Mouse (Mus musculus): ENCODE measurements at regions not wholly inside any gene's neighbourhood (a gene's known extent, or its start where the extent isn't known, plus 50 kb on each side); places are given as distances from the start of the nearest gene placed in this dataset.

GRCm38 (mm10) chr19:49375754-49376619 is 1170.2 kb downstream of the Sorcs3 start:
- DNase-seq (ENCODE audit: low read depth, low spot score) = no peak

GRCm38 (mm10) chr19:49379646-49380045 is 1173.8 kb downstream of the Sorcs3 start:
- DNase-seq (ENCODE audit: low read depth, low spot score) = no peak

- DNase-seq (ENCODE audit: low read depth, low spot score) = no peak
These were observed 1190.4 kb downstream of the Sorcs3 start for GRCm38 (mm10) chr19:49396257-49396656.

GRCm38 (mm10) chr19:49415326-49415725 is 1209.5 kb downstream of the Sorcs3 start:
- peak; percentile 6 for DNase-seq (ENCODE audit: low read depth, low spot score)

- DNase-seq (ENCODE audit: low read depth, low spot score) = peak; percentile 10
These were observed 1217.5 kb downstream of the Sorcs3 start for GRCm38 (mm10) chr19:49423059-49423900.

Data from brain, adult 2 months (tissue).